Mouse (Mus musculus): ENCODE results near the gene Nabp2.

DNA sequence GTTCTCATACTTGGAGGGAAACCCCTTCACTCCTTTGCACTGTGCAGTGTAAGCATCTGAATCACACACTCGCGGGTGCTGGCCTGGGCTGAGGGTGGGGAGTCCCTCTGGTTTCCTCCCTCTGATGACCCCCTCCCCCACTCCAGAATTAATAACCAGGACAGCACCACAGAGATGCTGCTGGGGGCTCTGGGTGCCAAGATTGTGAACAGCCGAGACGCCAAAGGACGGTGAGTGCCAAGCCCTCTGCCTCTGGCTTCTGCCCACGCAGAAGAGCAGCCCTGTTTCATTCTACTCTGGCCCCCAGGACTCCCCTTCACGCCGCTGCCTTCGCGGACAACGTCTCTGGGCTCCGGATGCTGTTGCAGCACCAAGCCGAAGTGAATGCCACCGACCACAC is 22.4 kb downstream of the Nabp2 start:
- no peak for TF ChIP-seq GATA1 (IDR thresholded peaks at IDR 0.05; ENCODE audit: borderline replicate concordance, low read length)
- TF ChIP-seq FLI1 (IDR thresholded peaks at IDR 0.05; ENCODE audit: low read length), result no peak
